Mouse (Mus musculus) ES-Bruce4 (cell line): ENCODE results near the gene Mcrs1. TPM values are rescaled to one million over a fixed set of nuclear protein-coding genes. Genes with fewer than 3 reads are reported as not detected.

Experiments
- H3K27ac ChIP-seq: 2 replicates; pipeline ENCODE4 v1.5.1; 2012; ENCODE audit warnings: low read length, inconsistent platforms; ENCODE audit not compliant: insufficient read depth
- H3K27me3 ChIP-seq: 2 replicates; pipeline ENCODE4 v1.6.1; 2012; ENCODE audit warnings: mild to moderate bottlenecking, low read length, inconsistent platforms; ENCODE audit not compliant: control insufficient read depth, poor library complexity, insufficient read depth, severe bottlenecking
- H3K36me3 ChIP-seq: 2 replicates; pipeline ENCODE4 v1.6.1; 2012; ENCODE audit warnings: inconsistent platforms, mild to moderate bottlenecking, low read length, moderate library complexity; ENCODE audit not compliant: control insufficient read depth, poor library complexity, insufficient read depth, severe bottlenecking
- H3K4me1 ChIP-seq: one replicate; pipeline ENCODE4 v1.8.1; 2011; ENCODE audit warnings: low read length; ENCODE audit not compliant: control insufficient read depth, insufficient read depth
- H3K4me3 ChIP-seq: 2 replicates; pipeline ENCODE4 v1.5.1; 2011; ENCODE audit warnings: low read depth, mild to moderate bottlenecking, low read length
- H3K9ac ChIP-seq: 2 replicates; pipeline ENCODE4 v1.6.1; 2012; ENCODE audit warnings: low read depth, mild to moderate bottlenecking, inconsistent platforms; ENCODE audit not compliant: poor library complexity, severe bottlenecking
- H3K9me3 ChIP-seq: replicated peaks from 2 replicates; pipeline ENCODE4 v1.6.1; 2012; ENCODE audit warnings: mild to moderate bottlenecking, low read length, inconsistent platforms; ENCODE audit not compliant: control insufficient read depth, poor library complexity, insufficient read depth, severe bottlenecking
- CTCF ChIP-seq: IDR thresholded peaks from one replicate; pipeline ENCODE4 v1.8.1; 2011; ENCODE audit warnings: low read depth, low read length
- EP300 ChIP-seq: IDR thresholded peaks from 2 replicates; pipeline ENCODE4 v1.6.1; 2011; ENCODE audit warnings: low read depth, low read length; ENCODE audit not compliant: insufficient read depth
- POLR2A ChIP-seq: IDR thresholded peaks from one replicate; pipeline ENCODE4 v1.8.1; 2011; ENCODE audit warnings: low read length; ENCODE audit not compliant: insufficient read depth
- polyA plus RNA-seq: library from polyadenylated mRNA; stranded (reverse); fragments of >200 nt; gene quantifications from 2 replicates; pipeline ENCODE4 v1.2.4, GENCODE M21; 2011; ENCODE audit warnings: low read depth; ENCODE audit not compliant: missing spikeins, insufficient read depth, insufficient read length

Gene Mcrs1
- polyA plus RNA-seq, 1 experiment = 84.9 TPM

- Histone ChIP-seq H3K9me3 (no peaks in the 10 kb centered on the region), H3K27me3 (no peaks in the 10 kb centered on the region), H3K27ac (peak overlapping the region; percentile 79), H3K9ac (no peak overlapping the region), H3K4me1 (peaks cover 3% of the 10 kb centered on the region), H3K4me3 (no peak overlapping the region), H3K36me3 (no peaks in the 10 kb centered on the region)
- TF ChIP-seq EP300 = peak; percentile 93
- TF ChIP-seq POLR2A = no peak
- no peak for TF ChIP-seq CTCF
Measured at GRCm38 (mm10) chr15:99264363-99264762, 12.6 kb upstream of the Mcrs1 start.

- peaks cover 3% of the 10 kb centered on the region for H3K4me1 ChIP-seq
- no peak overlapping the region for H3K4me3 ChIP-seq
- TF ChIP-seq EP300 (no peak), POLR2A (no peak), CTCF (no peak)
- H3K9ac ChIP-seq = no peak overlapping the region
- no peak overlapping the region for H3K27ac ChIP-seq
- H3K36me3 ChIP-seq = no peaks in the 10 kb centered on the region
- no peaks in the 10 kb centered on the region for H3K9me3 ChIP-seq
- H3K27me3 ChIP-seq = no peaks in the 10 kb centered on the region
Measured at GRCm38 (mm10) chr15:99262702-99263101, 10.9 kb upstream of the Mcrs1 start.

GRCm38 (mm10) chr15:99259730-99260252 is 8.0 kb upstream of the Mcrs1 start:
- H3K36me3 ChIP-seq = no peaks in the 10 kb centered on the region
- no peaks in the 10 kb centered on the region for H3K27me3 ChIP-seq
- peak overlapping the region; percentile 85 for H3K27ac ChIP-seq
- TF ChIP-seq POLR2A = peak; percentile 34
- no peak for TF ChIP-seq CTCF
- no peak for TF ChIP-seq EP300
- peaks cover 3% of the 10 kb centered on the region for H3K4me1 ChIP-seq
- peak overlapping the region; percentile 35 for H3K4me3 ChIP-seq
- peak overlapping the region; percentile 41 for H3K9ac ChIP-seq
- no peaks in the 10 kb centered on the region for H3K9me3 ChIP-seq

- Histone ChIP-seq H3K27ac (peak overlapping the region; percentile 48; the same call in 1 of the 2 replicates), H3K4me3 (no peak overlapping the region), H3K9ac (no peak overlapping the region), H3K27me3 (no peaks in the 10 kb centered on the region), H3K36me3 (no peaks in the 10 kb centered on the region), H3K4me1 (no peaks in the 10 kb centered on the region), H3K9me3 (no peaks in the 10 kb centered on the region)
- TF ChIP-seq POLR2A (no peak), CTCF (no peak), EP300 (no peak)
Measured at GRCm38 (mm10) chr15:99259167-99259729, 7.5 kb upstream of the Mcrs1 start.

- Histone ChIP-seq H3K36me3 (no peaks in the 10 kb centered on the region), H3K27ac (no peak overlapping the region), H3K4me3 (no peak overlapping the region), H3K9ac (no peak overlapping the region), H3K27me3 (no peaks in the 10 kb centered on the region), H3K4me1 (peaks cover 2% of the 10 kb centered on the region), H3K9me3 (no peaks in the 10 kb centered on the region)
- no peak for TF ChIP-seq CTCF
- TF ChIP-seq POLR2A = no peak
Measured at GRCm38 (mm10) chr15:99255241-99255749, 3.5 kb upstream of the Mcrs1 start.

GRCm38 (mm10) chr15:99254477-99255005 is 2.8 kb upstream of the Mcrs1 start:
- no peaks in the 10 kb centered on the region for H3K36me3 ChIP-seq
- no peaks in the 10 kb centered on the region for H3K9me3 ChIP-seq
- H3K4me1 ChIP-seq = peaks cover 4% of the 10 kb centered on the region
- H3K9ac ChIP-seq = no peak overlapping the region
- H3K27me3 ChIP-seq = no peaks in the 10 kb centered on the region
- H3K4me3 ChIP-seq = no peak overlapping the region
- TF ChIP-seq POLR2A = no peak
- TF ChIP-seq EP300 = no peak
- no peak for TF ChIP-seq CTCF
- peak overlapping the region; percentile 32 for H3K27ac ChIP-seq
